Mouse (Mus musculus) naive thymus-derived CD4-positive, alpha-beta T cell, adult 5 months (primary cell): ENCODE measurements around the gene Ppp1r3e. TPM values are rescaled to one million over a fixed set of nuclear protein-coding genes. Genes with fewer than 3 reads are reported as not detected.

Source experiments
- polyA plus RNA-seq: library from polyadenylated mRNA; unstranded; fragments of 100-300 nt; shearing (Covaris generic); gene quantifications from one replicate; pipeline ENCODE4 v1.2.1, GENCODE M21; 2017

Ppp1r3e gene
- 2.7 TPM for polyA plus RNA-seq

GRCm38 (mm10) chr14:54877048-54877715 lies at the start of gene Ppp1r3e:
TSS of gene Ppp1r3e (minus strand) at chr14:54877550.

GRCm38 (mm10) chr14:54925349-54926342 lies 48.3 kb upstream of the Ppp1r3e start, which contains the start of gene Efs:
TSS of gene Efs (minus strand) at chr14:54926126.

GRCm38 (mm10) chr14:54912886-54913285 lies 35.5 kb upstream of the Ppp1r3e start, which contains the start of gene Slc22a17:
TSS of gene Slc22a17 (minus strand) at chr14:54913132.

GRCm38 (mm10) chr14:54892200-54892599 lies 14.8 kb upstream of the Ppp1r3e start, which contains the start of gene Pabpn1:
TSS of gene Pabpn1 (plus strand) at chr14:54892500.

GRCm38 (mm10) chr14:54883154-54884021 lies 6.0 kb upstream of the Ppp1r3e start, which contains the start of the genes Bcl2l2 and Gm20521:
TSS of gene Bcl2l2 (plus strand) at chr14:54883377.
TSS of gene Gm20521 (plus strand) at chr14:54883441.

GRCm38 (mm10) chr14:54870861-54871260 lies 6.5 kb downstream of the Ppp1r3e start, which contains the start of gene Homez:
TSS of gene Homez (minus strand) at chr14:54870961.

Other genes with a start within 250 kb of the Ppp1r3e start
- gene Gm17606, start 236.6 kb downstream of the Ppp1r3e start, polyA plus RNA-seq: not detected
- gene Cdh24, start 236.2 kb downstream of the Ppp1r3e start, polyA plus RNA-seq: 3.2 TPM
- 72.4 TPM for gene 1700123O20Rik, start 191.3 kb downstream of the Ppp1r3e start, polyA plus RNA-seq
- 153 TPM for gene Acin1, start 190.6 kb downstream of the Ppp1r3e start, polyA plus RNA-seq
- not detected for gene Gm29776, start 178.7 kb downstream of the Ppp1r3e start, polyA plus RNA-seq
- not detected for gene Cebpe, start 165.4 kb downstream of the Ppp1r3e start, polyA plus RNA-seq
- gene Slc7a8, start 95.6 kb downstream of the Ppp1r3e start, polyA plus RNA-seq: not detected
- not detected for gene Rnf212b, start 63.4 kb downstream of the Ppp1r3e start, polyA plus RNA-seq
- 3.7 TPM for gene Homez, start 6.6 kb downstream of the Ppp1r3e start, polyA plus RNA-seq
- 0.25 TPM for gene Bcl2l2, start 5.8 kb upstream of the Ppp1r3e start, polyA plus RNA-seq
- not detected for gene Gm20521, start 5.9 kb upstream of the Ppp1r3e start, polyA plus RNA-seq
- 229 TPM for gene Pabpn1, start 14.9 kb upstream of the Ppp1r3e start, polyA plus RNA-seq
- gene Slc22a17, start 35.6 kb upstream of the Ppp1r3e start, polyA plus RNA-seq: 2.7 TPM
- not detected for gene Efs, start 48.6 kb upstream of the Ppp1r3e start, polyA plus RNA-seq
- gene Il25, start 55.1 kb upstream of the Ppp1r3e start, polyA plus RNA-seq: not detected
- gene Cmtm5, start 58.7 kb upstream of the Ppp1r3e start, polyA plus RNA-seq: not detected
- gene Myh6, start 89.4 kb upstream of the Ppp1r3e start, polyA plus RNA-seq: not detected
- not detected for gene Gm17428, start 99.4 kb upstream of the Ppp1r3e start, polyA plus RNA-seq
- not detected for gene Myh7, start 117.1 kb upstream of the Ppp1r3e start, polyA plus RNA-seq
- gene Ngdn, start 137.9 kb upstream of the Ppp1r3e start, polyA plus RNA-seq: 144 TPM
- 4.0 TPM for gene Zfhx2, start 214.8 kb upstream of the Ppp1r3e start, polyA plus RNA-seq
- 3.3 TPM for gene Thtpa, start 217.2 kb upstream of the Ppp1r3e start, polyA plus RNA-seq
- 137 TPM for gene Ap1g2, start 229.0 kb upstream of the Ppp1r3e start, polyA plus RNA-seq
- not detected for gene Jph4, start 239.4 kb upstream of the Ppp1r3e start, polyA plus RNA-seq